Mouse (Mus musculus) liver, postnatal 0 days (tissue): Measurements from ENCODE around the gene Ldb3.

Experiments used
- CTCF ChIP-seq: sonication (generic); IDR thresholded peaks from 2 replicates; pipeline ENCODE4 v1.5.1; 2016; ENCODE audit warnings: antibody characterized with exemption, low read depth
- EP300 ChIP-seq: IDR thresholded peaks from 2 replicates; pipeline ENCODE4 v1.6.1; 2016; ENCODE audit warnings: antibody characterized with exemption, low read depth, mild to moderate bottlenecking

- no peak for TF ChIP-seq CTCF
- TF ChIP-seq EP300, result no peak
These were observed 34.4 kb downstream of the Ldb3 start for GRCm38 (mm10) chr14:34554047-34554446.
